Mouse (Mus musculus): ENCODE results near the gene Coro6. TPM values are rescaled to one million over a fixed set of nuclear protein-coding genes. Genes with fewer than 3 reads are reported as not detected.

Coro6 gene
- total and polyA plus RNA-seq, 3 experiments: 0.04 to 0.18 TPM; not detected in 1

- TF ChIP-seq E2F4 (IDR thresholded peaks at IDR 0.05; ENCODE audit: borderline replicate concordance, low read depth, low read length) (no peak), MXI1 (IDR thresholded peaks at IDR 0.05; ENCODE audit: low read depth, low read length) (no peak)
These were observed 44.7 kb downstream of the Coro6 start (continued) for GRCm38 (mm10) chr11:77506941-77507340.

GRCm38 (mm10) chr11:77507426-77507825 is 45.2 kb downstream of the Coro6 start:
- Histone ChIP-seq H3K36me3 (ENCODE audit: control insufficient read depth in 1 of 2, insufficient read depth in 2 of 2, low read length in 2 of 2) (peaks cover 0 to 3% of the 10 kb centered on the region in 2 experiments; a peak in 3 of 4 replicates), H3K9me3 (replicated peaks; ENCODE audit: insufficient read depth, low read length) (no peaks in the 10 kb centered on the region), H3K27me3 (ENCODE audit: control insufficient read depth in 1 of 2, insufficient read depth in 2 of 2, low read length in 2 of 2) (no peaks in the 10 kb centered on the region), H3K79me2 (ENCODE audit: control insufficient read depth, insufficient read depth, low read length, poor library complexity) (no peaks in the 10 kb centered on the region), H3K4me1 (ENCODE audit: control insufficient read depth in 1 of 2, insufficient read depth in 2 of 2, low read length in 2 of 2) (peaks cover 1 to 7% of the 10 kb centered on the region in 2 experiments; a peak in 3 of 4 replicates), H3K9ac (ENCODE audit: control insufficient read depth, low read depth, low read length, poor library complexity, severe bottlenecking) (no peak overlapping the region), H3K4me3 (ENCODE audit: control insufficient read depth in 1 of 2, insufficient read depth in 1 of 2, low read depth in 2 of 2, low read length in 2 of 2) (no peak overlapping the region), H3K27ac (ENCODE audit: control insufficient read depth, low read depth, low read length) (no peak overlapping the region)
- TF ChIP-seq ETS1 (IDR thresholded peaks at IDR 0.05; ENCODE audit: low read depth, low read length) (no peak), CTCF (IDR thresholded peaks at IDR 0.05 in 2 of 3, conservative IDR thresholded peaks at IDR 0.05 in 1 of 3; ENCODE audit: control insufficient read depth in 1 of 3, insufficient read depth in 1 of 3, low read depth in 2 of 3, low read length in 3 of 3, poor library complexity in 1 of 3, severe bottlenecking in 1 of 3) (no peak), NELFE (IDR thresholded peaks at IDR 0.05; ENCODE audit: low read depth, low read length) (no peak), GATA1 (IDR thresholded peaks at IDR 0.05; ENCODE audit: low read depth, low read length) (no peak), MEF2A (IDR thresholded peaks at IDR 0.05; ENCODE audit: extremely low read depth, insufficient replicate concordance, low read depth, low read length, poor library complexity, severe bottlenecking) (no peak), MAFK (IDR thresholded peaks at IDR 0.05; ENCODE audit: borderline replicate concordance, low read depth, low read length) (no peak), POLR2A (IDR thresholded peaks at IDR 0.05; ENCODE audit: control insufficient read depth in 1 of 2, insufficient read depth in 1 of 2, low read depth in 1 of 2, low read length in 2 of 2, poor library complexity in 1 of 2) (no peak), RCOR1 (IDR thresholded peaks at IDR 0.05; ENCODE audit: low read depth, low read length) (no peak)
- no peak for DNase-seq (ENCODE audit: low read depth, low spot score)

- peaks cover 2 to 10% of the 10 kb centered on the region in 2 experiments; a peak in 3 of 4 replicates for H3K4me1 ChIP-seq (ENCODE audit: control insufficient read depth in 1 of 2, insufficient read depth in 2 of 2, low read length in 2 of 2)
- no peak overlapping the region for H3K27ac ChIP-seq (ENCODE audit: control insufficient read depth, low read depth, low read length)
- H3K27me3 ChIP-seq (ENCODE audit: control insufficient read depth in 1 of 2, insufficient read depth in 2 of 2, low read length in 2 of 2): no peaks in the 10 kb centered on the region
- H3K4me3 ChIP-seq (ENCODE audit: control insufficient read depth in 1 of 2, insufficient read depth in 1 of 2, low read depth in 2 of 2, low read length in 2 of 2): peak overlapping the region in 1 of 2 experiments; percentile 25; a peak in 2 of 4 replicates
- DNase-seq (ENCODE audit: low read depth, low spot score): peak; percentile 88
- peak overlapping the region; percentile 17 for H3K9ac ChIP-seq (ENCODE audit: control insufficient read depth, low read depth, low read length, poor library complexity, severe bottlenecking)
- peaks cover under 1% of the 10 kb centered on the region; the same call in 1 of the 2 replicates for H3K79me2 ChIP-seq (ENCODE audit: control insufficient read depth, insufficient read depth, low read length, poor library complexity)
- H3K36me3 ChIP-seq (ENCODE audit: control insufficient read depth in 1 of 2, insufficient read depth in 2 of 2, low read length in 2 of 2): peaks cover 0 to 4% of the 10 kb centered on the region in 2 experiments; a peak in 2 of 4 replicates
- no peaks in the 10 kb centered on the region for H3K9me3 ChIP-seq (replicated peaks; ENCODE audit: insufficient read depth, low read length)
- TF ChIP-seq TCF12 (IDR thresholded peaks at IDR 0.05; ENCODE audit: low read depth, low read length) (peak; percentile 35; the same call in 1 of the 2 replicates), MAFK (IDR thresholded peaks at IDR 0.05; ENCODE audit: borderline replicate concordance, low read depth, low read length) (no peak), RAD21 (IDR thresholded peaks at IDR 0.05; ENCODE audit: low read depth, low read length) (peak; percentile 65), UBTF (IDR thresholded peaks at IDR 0.05; ENCODE audit: borderline replicate concordance, insufficient read depth, low read depth, low read length) (no peak), USF2 (IDR thresholded peaks at IDR 0.05; ENCODE audit: borderline replicate concordance in 1 of 2, insufficient read depth in 1 of 2, low read depth in 1 of 2, low read length in 2 of 2) (peak in 1 of 2 experiments; percentile 59; a peak in 2 of 4 replicates), POLR2AphosphoS5 (IDR thresholded peaks at IDR 0.05; ENCODE audit: borderline replicate concordance, low read depth, low read length) (no peak), ETS1 (IDR thresholded peaks at IDR 0.05; ENCODE audit: low read depth, low read length) (0 out of 2 replicates have a peak, but pooled peaks have one; percentile 23), ZC3H11A (IDR thresholded peaks at IDR 0.05; ENCODE audit: low read depth, low read length) (peak; percentile 78), NRF1 (IDR thresholded peaks at IDR 0.05; ENCODE audit: insufficient read depth, low read depth, low read length, poor library complexity, severe bottlenecking) (no peak), NELFE (IDR thresholded peaks at IDR 0.05; ENCODE audit: low read depth, low read length) (no peak), CTCF (IDR thresholded peaks at IDR 0.05 in 2 of 3, conservative IDR thresholded peaks at IDR 0.05 in 1 of 3; ENCODE audit: control insufficient read depth in 1 of 3, insufficient read depth in 1 of 3, low read depth in 2 of 3, low read length in 3 of 3, poor library complexity in 1 of 3, severe bottlenecking in 1 of 3) (peak; percentile 90 to 99 (median 97)), ELF1 (IDR thresholded peaks at IDR 0.05; ENCODE audit: low read depth, low read length) (peak; percentile 51; the same call in 1 of the 2 replicates), KAT2A (conservative IDR thresholded peaks at IDR 0.05; ENCODE audit: low read depth, low read length) (no peak), ZNF384 (IDR thresholded peaks at IDR 0.05; ENCODE audit: low read depth, low read length) (no peak), MEF2A (IDR thresholded peaks at IDR 0.05; ENCODE audit: extremely low read depth, insufficient replicate concordance, low read depth, low read length, poor library complexity, severe bottlenecking) (no peak), GABPA (IDR thresholded peaks at IDR 0.05; ENCODE audit: low read depth, low read length) (no peak), JUND (IDR thresholded peaks at IDR 0.05; ENCODE audit: low read depth, low read length) (no peak), MXI1 (IDR thresholded peaks at IDR 0.05; ENCODE audit: low read depth, low read length) (peak; percentile 100), POLR2AphosphoS2 (IDR thresholded peaks at IDR 0.05; ENCODE audit: low read length) (peak; percentile 89)
These were observed 46.1 kb downstream of the Coro6 start for GRCm38 (mm10) chr11:77508068-77509021.
